Mouse (Mus musculus): Measurements from ENCODE around the gene Ube4a.
"Not testable (repeated sequence)": the region's sequence is repeated elsewhere in the genome, so short reads cannot be mapped to it uniquely, and the experiment has no call there.

Ube4a gene

DNA sequence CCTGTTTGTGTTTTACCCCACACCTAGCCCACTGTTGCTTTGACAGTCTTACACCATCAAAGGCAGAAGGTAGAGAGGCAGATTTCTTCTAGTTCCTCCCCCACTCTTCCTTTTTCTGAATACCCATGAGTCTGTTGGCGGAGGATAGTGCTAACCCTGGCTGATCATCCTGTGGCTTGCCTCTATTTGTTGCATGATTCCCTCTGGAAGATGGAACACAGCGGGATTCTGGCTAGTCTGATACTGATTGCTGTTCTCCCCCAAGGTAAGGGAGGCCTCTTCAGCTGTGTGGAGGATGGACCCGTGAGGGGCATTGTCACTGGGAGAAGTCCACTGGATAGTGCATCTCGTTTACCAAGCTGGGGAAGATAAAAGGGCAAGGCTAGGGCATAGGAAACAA lies 16.3 kb upstream of the Ube4a start, which contains the start of gene Cd3d:
Cd3d (plus strand) TSS at position 111 of the 400 bp plus-strand sequence.
- no peak for DNase-seq (ENCODE audit: low spot score in 2 of 2)

GRCm38 (mm10) chr9:44981104-44981503 lies 15.7 kb upstream of the Ube4a start:
- no peak for DNase-seq (ENCODE audit: low spot score in 2 of 2)

GRCm38 (mm10) chr9:44980242-44980641 lies 14.8 kb upstream of the Ube4a start, which contains the start of gene Cd3g:
Gene Cd3g (minus strand): TSS chr9:44980431.
- peak in 1 of 2 experiments; percentile 54 for DNase-seq (ENCODE audit: low spot score in 2 of 2)

DNA sequence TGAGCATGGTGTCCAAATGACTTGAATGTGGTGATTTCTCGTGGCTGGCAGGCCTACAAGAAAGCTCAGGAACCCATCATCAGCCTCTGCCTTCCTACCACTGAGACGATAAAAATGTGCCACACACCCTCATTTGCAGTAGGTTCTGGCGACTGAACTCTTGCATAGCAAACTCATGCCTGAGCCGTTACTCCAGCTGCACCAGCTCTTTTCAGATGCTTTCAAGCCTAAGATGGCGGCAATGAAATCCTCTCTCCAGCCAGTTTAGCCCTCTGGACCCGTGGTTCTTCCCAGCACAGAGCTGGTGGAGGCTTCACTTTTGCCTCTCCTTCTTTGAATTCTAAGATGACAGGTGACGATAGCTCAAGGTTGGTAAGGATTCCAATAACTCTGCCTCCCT lies 14.4 kb upstream of the Ube4a start:
- DNase-seq (ENCODE audit: low spot score in 2 of 2) = no peak

DNA sequence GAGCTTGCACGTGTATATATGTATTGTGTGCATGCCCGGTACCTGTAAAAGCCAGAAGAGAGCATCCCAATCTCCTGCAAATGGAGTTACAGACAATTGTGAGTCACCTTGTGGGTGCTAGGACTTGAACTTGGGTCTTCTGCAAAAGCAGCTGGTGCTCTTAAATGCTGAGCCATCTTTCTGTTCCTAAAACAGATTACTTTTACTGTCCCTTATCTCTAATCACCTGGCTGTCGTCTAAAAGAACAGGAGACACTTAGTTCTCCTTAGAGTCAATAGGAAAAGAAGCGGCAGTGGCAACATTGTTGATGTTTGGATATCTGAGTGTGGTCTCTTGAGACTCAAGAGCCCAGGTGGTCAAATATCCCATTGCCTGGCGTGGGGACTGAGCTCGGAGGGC lies 12.4 kb upstream of the Ube4a start:
- DNase-seq (ENCODE audit: low spot score in 2 of 2) = no peak

DNA sequence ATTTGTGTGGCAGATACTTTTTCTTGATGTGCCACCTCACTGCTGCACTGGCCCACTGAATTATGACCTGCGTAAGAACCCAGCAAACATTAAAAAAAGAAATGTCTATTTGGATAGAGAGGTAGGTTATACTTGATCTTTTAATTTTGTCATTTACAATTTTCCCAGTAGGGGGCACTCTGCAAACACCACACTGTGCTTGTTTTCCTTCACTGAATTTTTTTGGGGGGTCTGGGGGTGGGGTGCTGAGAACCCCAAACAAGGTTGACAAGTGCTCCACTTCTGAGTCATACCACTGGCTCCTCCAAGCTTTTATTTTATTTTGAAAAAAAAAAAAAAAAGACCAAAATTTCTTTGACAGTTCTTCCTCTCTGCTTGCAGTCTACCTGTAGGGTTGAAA lies 4.0 kb upstream of the Ube4a start:
- DNase-seq (ENCODE audit: low spot score in 2 of 2) = no peak

DNA sequence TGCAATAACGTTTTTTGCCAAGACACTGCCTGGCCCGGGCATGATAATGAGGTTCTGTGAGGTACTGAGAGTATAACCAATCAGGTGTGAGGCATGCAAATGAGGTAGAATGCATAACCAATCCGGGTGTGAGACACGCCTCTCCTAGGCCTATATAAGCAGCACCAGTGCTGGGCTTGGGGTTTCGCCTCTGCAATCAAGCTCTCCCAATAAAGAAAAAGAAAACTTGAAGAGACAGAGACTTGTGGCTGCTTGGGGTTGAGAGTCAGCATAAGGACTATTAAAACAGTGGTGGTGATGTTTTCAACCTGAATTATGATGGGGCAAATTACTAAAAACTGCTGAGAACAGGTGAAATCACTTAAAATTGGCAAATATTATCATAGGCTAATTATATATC lies 2.4 kb upstream of the Ube4a start:
- not testable (repeated sequence) for DNase-seq (ENCODE audit: low spot score in 2 of 2)

DNA sequence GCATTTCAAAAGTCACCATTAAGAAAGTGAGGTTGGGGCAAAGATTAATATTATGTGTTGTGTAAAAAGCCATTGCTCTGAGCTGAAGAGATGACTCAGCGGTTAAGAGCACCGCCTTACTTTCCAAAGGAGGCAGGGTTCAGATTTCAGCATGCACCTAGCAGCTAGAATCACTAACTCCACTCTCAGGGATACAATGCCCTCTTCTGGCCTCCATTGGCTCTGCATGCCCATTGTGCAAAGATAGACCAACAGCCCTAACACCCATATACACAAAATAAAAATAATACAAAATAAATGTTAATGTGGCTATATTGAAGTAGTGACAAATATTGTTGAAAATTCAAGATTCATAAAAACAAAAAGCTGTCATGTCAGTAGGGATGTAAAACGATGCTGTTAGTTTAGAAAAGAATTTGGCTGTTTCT lies 1.4 kb upstream of the Ube4a start:
- peak; percentile 62 to 86 for DNase-seq (ENCODE audit: low spot score in 2 of 2)

DNA sequence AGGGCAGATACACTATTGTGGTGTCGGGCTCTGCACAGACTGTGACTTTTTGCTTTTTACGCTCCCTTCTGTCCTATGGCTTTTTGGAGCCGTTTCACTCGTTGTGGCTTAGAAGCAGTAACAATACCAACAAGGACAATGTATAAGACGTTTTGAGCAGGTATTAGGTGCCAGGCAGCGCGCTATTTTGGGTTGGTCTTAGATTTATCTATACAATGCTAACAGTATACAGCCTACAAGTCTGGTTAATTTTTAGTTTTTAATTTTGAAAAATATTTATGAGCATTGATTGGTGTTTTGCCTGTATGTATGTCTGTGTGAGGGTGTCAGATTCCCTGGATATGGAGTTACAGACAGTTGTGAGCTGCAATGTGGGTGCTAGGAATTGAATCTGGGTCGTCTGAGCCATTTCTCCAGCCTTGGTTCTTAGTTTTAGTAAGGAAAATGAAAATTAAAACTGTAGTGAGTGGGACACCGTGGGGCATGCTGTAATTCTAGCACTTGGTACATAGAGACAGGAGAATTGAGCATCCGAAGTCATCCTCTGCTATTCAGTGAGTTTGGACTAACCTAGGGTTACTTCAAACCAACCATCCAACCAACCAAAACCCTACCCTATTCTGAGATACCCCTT lies 550 bp upstream of the Ube4a start:
- DNase-seq (ENCODE audit: low spot score in 2 of 2) = no peak

DNA sequence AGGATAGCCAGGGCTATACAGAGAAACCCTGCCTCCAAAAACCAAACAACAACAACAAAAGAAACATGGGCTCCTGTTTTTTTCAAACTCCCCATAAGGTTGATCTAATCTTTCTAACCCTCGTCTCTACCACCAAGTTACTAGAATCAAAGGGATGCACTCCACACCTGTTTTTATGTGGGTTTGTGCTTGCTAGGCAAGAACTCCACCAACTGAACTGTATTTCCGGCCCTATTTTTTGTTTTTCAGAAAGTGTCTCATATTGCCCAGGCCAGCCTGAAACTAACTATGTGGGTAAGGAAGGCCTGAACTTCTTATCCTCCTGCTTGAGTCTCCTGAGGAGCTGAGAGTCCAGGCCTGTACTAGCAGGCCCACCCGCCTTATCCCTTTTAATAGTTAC lies 11.0 kb downstream of the Ube4a start:
- no peak for DNase-seq (ENCODE audit: low spot score in 2 of 2)

DNA sequence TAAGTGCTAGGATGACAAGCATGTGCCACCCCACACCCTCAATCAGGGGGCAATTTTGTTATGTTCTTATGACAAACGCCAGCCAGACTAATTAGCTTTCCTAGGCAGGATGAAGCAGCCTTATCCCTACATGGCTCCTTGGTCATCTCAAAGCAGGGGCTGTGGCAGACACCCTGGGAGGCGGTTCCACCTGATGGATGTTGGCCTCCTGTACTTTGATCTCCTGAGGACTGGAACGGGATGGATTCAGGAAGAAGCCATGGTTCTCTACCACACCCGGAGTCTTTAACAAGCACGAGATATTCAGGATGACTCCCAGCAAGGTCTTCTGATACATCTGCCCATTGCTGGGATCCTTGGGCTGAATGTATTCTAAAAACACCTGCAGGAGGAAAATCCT lies 17.6 kb downstream of the Ube4a start:
- DNase-seq (ENCODE audit: low spot score in 2 of 2) = no peak

DNA sequence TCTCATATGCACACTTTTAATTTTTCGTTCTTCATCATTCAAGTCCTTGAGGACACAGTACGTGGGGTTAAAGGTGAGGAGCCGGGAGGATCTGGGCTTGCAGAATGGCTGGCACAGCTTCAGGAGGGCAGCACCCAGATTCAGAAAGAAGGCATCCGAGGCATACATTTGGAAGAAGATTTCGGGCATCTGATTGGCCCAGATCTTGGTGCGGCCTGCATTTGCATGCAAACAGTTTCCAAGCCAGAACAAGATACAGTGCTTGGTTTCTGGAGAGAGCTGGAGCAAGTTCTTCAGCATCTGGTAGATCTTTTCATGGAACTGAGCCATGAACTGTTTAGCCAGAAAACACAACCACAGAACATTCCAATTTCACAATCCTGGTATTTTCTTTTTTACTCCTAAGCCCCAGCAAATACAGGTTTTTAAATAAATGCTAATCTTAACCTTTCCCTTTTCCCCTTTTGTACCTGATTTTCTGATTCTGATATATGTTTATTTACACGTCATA lies 19.2 kb downstream of the Ube4a start:
- DNase-seq (ENCODE audit: low spot score in 2 of 2) = no peak

- no peak for DNase-seq (ENCODE audit: low spot score in 2 of 2)
These were observed 23.0 kb downstream of the Ube4a start for GRCm38 (mm10) chr9:44942421-44942820.

- DNase-seq (ENCODE audit: low spot score in 2 of 2) = no peak
These were observed 23.6 kb downstream of the Ube4a start for GRCm38 (mm10) chr9:44941756-44942155.

DNA sequence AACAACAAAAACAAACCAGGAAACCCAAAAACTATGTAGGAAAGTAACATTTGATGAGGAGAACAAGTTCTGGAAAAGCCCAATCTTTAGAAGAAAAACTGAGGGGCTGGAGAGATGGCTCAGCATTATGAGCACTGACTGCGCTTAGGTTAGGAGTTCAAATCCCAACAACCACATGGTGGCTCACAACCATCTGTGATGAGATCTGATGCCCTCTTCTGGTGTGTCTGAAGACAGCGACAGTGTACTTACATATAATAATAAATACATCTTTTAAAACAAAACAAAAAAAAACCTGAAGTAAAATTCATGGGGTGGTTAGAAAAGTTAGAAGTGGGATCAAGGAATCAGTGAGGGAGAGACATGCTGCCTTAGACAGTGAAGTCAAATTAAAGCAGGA lies 43.9 kb downstream of the Ube4a start:
- DNase-seq (ENCODE audit: low spot score in 2 of 2) = no peak

DNA sequence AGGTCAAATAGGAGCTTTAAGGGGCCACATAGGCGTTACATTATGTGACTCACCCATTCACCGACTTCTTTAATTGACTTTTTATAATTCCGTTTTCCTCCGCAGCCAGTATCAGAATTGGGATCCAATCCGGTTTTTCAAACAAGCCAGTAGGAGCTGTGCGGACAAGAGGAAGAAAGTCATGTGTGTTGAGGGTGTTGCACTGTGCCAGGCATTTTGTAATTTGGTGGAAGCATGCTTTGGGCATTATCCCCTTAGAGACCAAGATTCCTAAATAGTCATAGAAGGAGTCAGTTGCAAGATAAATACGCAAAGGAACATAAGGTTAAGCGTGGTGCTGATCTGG lies 44.3 kb downstream of the Ube4a start:
- peak in 1 of 2 experiments; percentile 64 for DNase-seq (ENCODE audit: low spot score in 2 of 2)

- DNase-seq (ENCODE audit: low spot score in 2 of 2) = peak; percentile 81 to 82
These were observed 44.9 kb downstream of the Ube4a start, which contains the start of gene Atp5l for GRCm38 (mm10) chr9:44920374-44921122. Gene Atp5l (minus strand): TSS chr9:44920742.

GRCm38 (mm10) chr9:44919606-44920005 lies 45.8 kb downstream of the Ube4a start:
- no peak for DNase-seq (ENCODE audit: low spot score in 2 of 2)

DNA sequence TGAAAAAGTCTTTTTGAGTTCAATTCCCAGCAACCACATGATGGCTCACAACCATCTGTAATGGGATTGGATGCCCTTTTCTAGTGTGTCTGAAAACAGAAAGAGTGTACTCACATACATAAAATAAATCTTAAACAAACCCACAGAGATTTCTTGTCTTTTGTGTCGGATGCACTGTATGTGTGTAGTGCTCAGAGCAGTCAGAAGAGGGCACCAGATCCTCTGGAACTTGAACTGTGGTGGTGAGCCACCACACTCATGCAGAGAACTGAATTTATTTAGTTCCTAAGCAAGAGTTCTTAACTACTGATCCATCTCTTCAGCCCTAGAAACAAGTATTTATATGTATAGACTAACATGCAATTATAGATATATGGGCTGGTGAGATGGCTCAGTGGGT lies 49.2 kb downstream of the Ube4a start:
- DNase-seq (ENCODE audit: low spot score in 2 of 2) = peak; percentile 36 to 74

DNA sequence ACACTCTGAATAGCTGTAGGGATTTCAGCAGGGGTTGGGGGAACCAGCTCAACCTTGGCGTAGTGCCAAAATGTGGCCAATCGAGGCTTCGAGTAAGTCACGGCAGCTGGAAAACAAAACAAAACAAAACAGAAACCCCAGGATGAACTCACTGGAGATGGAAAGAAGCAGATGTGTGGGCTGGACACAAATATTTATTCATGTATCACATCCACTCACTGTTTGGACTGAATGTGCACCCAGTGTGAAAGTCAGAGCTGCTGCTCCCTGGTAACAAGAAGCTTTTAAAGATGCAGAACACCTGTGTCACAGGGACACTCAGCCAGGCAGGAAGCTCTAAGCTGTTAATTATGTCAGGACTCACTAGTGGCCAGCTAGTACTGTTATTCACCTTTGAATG lies 50.7 kb downstream of the Ube4a start:
- DNase-seq (ENCODE audit: low spot score in 2 of 2) = no peak

DNA sequence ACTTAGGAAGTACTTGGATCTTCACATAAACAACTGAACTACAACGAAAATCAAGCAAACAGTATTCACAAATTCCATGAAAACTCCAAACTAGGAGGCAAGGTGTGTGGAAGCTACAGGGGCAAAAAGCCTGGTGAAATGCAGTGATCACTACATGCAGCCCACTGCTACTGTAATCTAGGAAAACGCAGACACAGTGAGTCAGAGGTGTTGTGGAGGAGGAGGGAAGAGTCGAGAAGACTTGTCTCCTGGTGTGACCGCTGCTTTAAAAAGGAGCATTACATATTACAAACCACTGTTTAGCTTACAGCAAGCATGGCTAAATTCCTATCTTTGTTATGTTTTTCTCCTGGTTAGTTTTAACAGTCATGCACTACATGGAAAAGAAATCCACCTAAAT lies 54.0 kb downstream of the Ube4a start:
- DNase-seq (ENCODE audit: low spot score in 2 of 2) = no peak

DNA sequence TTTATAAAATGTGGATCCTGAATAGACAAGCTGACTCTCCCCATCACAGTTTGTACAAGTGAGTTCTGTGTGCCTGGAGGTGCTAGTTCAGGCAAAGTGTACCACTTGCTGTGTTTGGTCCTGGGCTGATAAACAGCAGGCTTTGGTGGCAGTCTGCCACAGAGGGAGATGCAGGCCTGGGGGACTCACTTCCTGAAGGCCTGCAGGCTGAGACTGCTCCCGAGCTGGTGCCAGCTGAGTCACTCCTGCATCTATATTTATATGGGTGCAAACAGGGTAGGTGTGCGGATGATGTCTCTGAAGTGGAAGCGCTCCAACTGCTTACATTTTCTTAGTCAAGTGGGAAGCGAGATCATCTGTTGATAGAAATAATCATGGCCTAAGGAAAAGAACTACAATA lies 59.8 kb downstream of the Ube4a start:
- peak in 1 of 2 experiments; percentile 40 for DNase-seq (ENCODE audit: low spot score in 2 of 2)

- DNase-seq (ENCODE audit: low spot score in 2 of 2) = peak in 1 of 2 experiments; percentile 51
These were observed 60.4 kb downstream of the Ube4a start for GRCm38 (mm10) chr9:44904964-44905363.
